Mouse (Mus musculus): ENCODE measurements at regions not wholly inside any gene's neighbourhood (a gene's known extent, or its start where the extent isn't known, plus 50 kb on each side); places are given as distances from the start of the nearest gene placed in this dataset.

DNA sequence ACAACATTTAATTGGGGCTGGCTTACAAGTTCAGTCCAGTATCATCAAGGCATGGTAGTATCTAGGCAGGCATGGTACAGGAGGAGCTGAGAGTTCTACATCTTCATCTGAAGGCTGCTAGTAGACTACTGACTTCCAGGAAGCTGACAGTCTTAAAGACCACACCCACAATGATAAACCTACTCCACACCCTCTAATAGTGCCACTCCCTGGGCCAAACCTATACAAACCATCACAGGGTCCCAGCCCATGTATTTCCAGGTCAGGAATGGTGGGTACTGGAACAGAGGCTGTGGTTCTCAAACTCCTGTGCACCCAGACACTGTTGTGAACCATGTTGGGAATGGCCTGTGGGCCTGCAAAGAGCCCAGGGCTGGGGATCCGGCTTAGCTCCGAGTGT, 55.2 kb upstream of the Eif4g2 start:
- TF ChIP-seq CTCF (IDR thresholded peaks at IDR 0.05; ENCODE audit: insufficient read depth, low read length), result no peak
- no peak for TF ChIP-seq POLR2A (IDR thresholded peaks at IDR 0.05; ENCODE audit: borderline replicate concordance, extremely low read depth, low read depth, low read length)
